Mouse (Mus musculus) MEL (cell line): ENCODE measurements around the gene Eva1c.

Experiments used
- CTCF ChIP-seq, 3 experiments: IDR thresholded peaks in 2 of 3; conservative IDR thresholded peaks in 1 of 3; 2 replicates each; pipeline ENCODE4 v1.5.1; 2011 to 2012; ENCODE audit warnings: low read length in 3 of 3, low read depth in 2 of 3, mild to moderate bottlenecking in 2 of 3, improper control_type of control experiment in 1 of 3, inconsistent platforms in 1 of 3, mixed read lengths in 1 of 3, moderate library complexity in 1 of 3; ENCODE audit not compliant: control insufficient read depth in 1 of 3, insufficient read depth in 1 of 3, poor library complexity in 1 of 3, severe bottlenecking in 1 of 3
- E2F4 ChIP-seq: IDR thresholded peaks from 2 replicates; pipeline ENCODE4 v1.6.1; 2011; ENCODE audit warnings: low read depth, low read length, improper control_type of control experiment, borderline replicate concordance
- EP300 ChIP-seq, 2 experiments: IDR thresholded peaks; 2 replicates each; pipeline ENCODE4 v1.6.1; 2011; ENCODE audit warnings: improper control_type of control experiment in 2 of 2, low read length in 2 of 2, low read depth in 1 of 2, mild to moderate bottlenecking in 1 of 2
- GATA1 ChIP-seq: IDR thresholded peaks from 2 replicates; pipeline ENCODE4 v1.6.1; 2011; ENCODE audit warnings: low read depth, low read length, improper control_type of control experiment
- HCFC1 ChIP-seq: IDR thresholded peaks from 2 replicates; pipeline ENCODE4 v1.6.1; 2012; ENCODE audit warnings: low read depth, mild to moderate bottlenecking, inconsistent platforms, low read length, improper control_type of control experiment, moderate library complexity
- KAT2A ChIP-seq: conservative IDR thresholded peaks from 2 replicates; pipeline ENCODE4 v1.6.1; 2012; ENCODE audit warnings: low read depth, low read length, improper control_type of control experiment, inconsistent platforms
- MAFK ChIP-seq: IDR thresholded peaks from 2 replicates; pipeline ENCODE4 v1.6.1; 2011; ENCODE audit warnings: low read depth, mild to moderate bottlenecking, low read length, improper control_type of control experiment, borderline replicate concordance
- MAX ChIP-seq: IDR thresholded peaks from 2 replicates; pipeline ENCODE4 v1.6.1; 2011; ENCODE audit warnings: low read length, improper control_type of control experiment
- POLR2A ChIP-seq, 2 experiments: IDR thresholded peaks; 2 replicates each; pipeline ENCODE4 v1.6.1; 2011 to 2012; ENCODE audit warnings: low read length in 2 of 2, mild to moderate bottlenecking in 2 of 2, control low read depth in 1 of 2, improper control_type of control experiment in 1 of 2, low read depth in 1 of 2, moderate library complexity in 1 of 2; ENCODE audit not compliant: control insufficient read depth in 1 of 2, insufficient read depth in 1 of 2, poor library complexity in 1 of 2
- RAD21 ChIP-seq: IDR thresholded peaks from 2 replicates; pipeline ENCODE4 v1.6.1; 2011; ENCODE audit warnings: mild to moderate bottlenecking, low read depth, low read length, improper control_type of control experiment
- RCOR1 ChIP-seq: IDR thresholded peaks from 2 replicates; pipeline ENCODE4 v1.6.1; 2012; ENCODE audit warnings: low read depth, mild to moderate bottlenecking, inconsistent platforms, low read length, improper control_type of control experiment
- TAL1 ChIP-seq: IDR thresholded peaks from 2 replicates; pipeline ENCODE4 v1.6.1; 2012; ENCODE audit warnings: mild to moderate bottlenecking, inconsistent platforms, low read length, moderate library complexity, mixed read lengths
- TBP ChIP-seq: IDR thresholded peaks from 2 replicates; pipeline ENCODE4 v1.8.0; 2011; ENCODE audit warnings: low read depth, low read length, improper control_type of control experiment

- TF ChIP-seq RCOR1 (no peak), CTCF (IDR thresholded peaks at IDR 0.05 in 2 of 3, conservative IDR thresholded peaks at IDR 0.05 in 1 of 3; ENCODE audit: control insufficient read depth in 1 of 3, insufficient read depth in 1 of 3, low read depth in 2 of 3, low read length in 3 of 3, poor library complexity in 1 of 3, severe bottlenecking in 1 of 3) (no peak), MAFK (no peak), E2F4 (no peak), KAT2A (no peak), TAL1 (no peak), POLR2A (IDR thresholded peaks at IDR 0.05; ENCODE audit: control insufficient read depth in 1 of 2, insufficient read depth in 1 of 2, low read depth in 1 of 2, low read length in 2 of 2, poor library complexity in 1 of 2) (no peak), EP300 (IDR thresholded peaks at IDR 0.05; ENCODE audit: low read depth in 1 of 2, low read length in 2 of 2) (no peak), HCFC1 (no peak), MAX (no peak), TBP (no peak), GATA1 (no peak), RAD21 (no peak)
These were observed 5.2 kb downstream of the Eva1c start for GRCm38 (mm10) chr16:90831676-90832075.
